ENCODE assay signal across 26 mouse cellular contexts in the genomic region with DNA sequence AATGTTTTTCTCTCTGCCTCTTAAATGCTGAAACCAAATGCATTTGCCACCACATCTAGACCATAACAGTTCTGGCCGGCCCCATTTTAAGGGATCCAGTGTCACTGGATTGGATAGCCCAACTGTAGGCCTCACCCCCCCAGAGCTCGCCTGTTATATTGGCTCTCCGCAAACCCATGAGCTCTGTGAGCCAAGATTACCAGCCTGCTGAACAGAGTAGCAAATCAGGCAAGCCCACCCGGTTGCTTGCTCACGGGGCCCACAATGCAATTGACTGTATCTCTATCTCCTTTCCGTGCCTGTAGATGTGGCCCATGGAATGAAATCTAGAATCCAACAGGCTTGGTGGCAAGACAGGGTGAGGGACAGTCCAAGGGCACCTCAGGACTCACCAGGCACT. TPM values are rescaled to one million over a fixed set of nuclear protein-coding genes. Genes with fewer than 3 reads are reported as not detected.
DNase-seq lines count a peak whose midpoint lies in the region; ATAC-seq and TF ChIP-seq lines count a peak whose summit lies in the region.
"Had no signal": no experiment of that assay in that cellular context is flagged by ENCODE, and none has a peak within 500 bp of the region (broad histone marks: within the 10 kb centered on the region; RNA-seq: fewer than 3 reads in every experiment).

No protein-coding gene starts in this region.

- peak overlapping the region; percentile 15 for H3K9ac ChIP-seq in MEL (ENCODE audit: control insufficient read depth, low read depth, low read length, poor library complexity, severe bottlenecking)
- H3K9ac ChIP-seq in liver, embryonic 12.5 days: peak overlapping the region; percentile 36; the same call in 1 of the 2 replicates
- H3K9ac ChIP-seq in liver, embryonic 14.5 days (replicated peaks): no peak overlapping the region
- no peak overlapping the region for H3K9ac ChIP-seq in intestine, postnatal 0 days (ENCODE audit: low read depth, low read length)
- H3K9ac ChIP-seq: embryonic facial prominence, embryonic 13.5 days; embryonic facial prominence, embryonic 15.5 days; forebrain, embryonic 13.5 days; forebrain, embryonic 15.5 days; forebrain, postnatal 0 days had no signal

- H3K4me3 ChIP-seq in MEL (ENCODE audit: control insufficient read depth in 1 of 2, insufficient read depth in 1 of 2, low read depth in 2 of 2, low read length in 2 of 2): peak overlapping the region in 1 of 2 experiments; percentile 24; a peak in 1 of 4 replicates
- H3K4me3 ChIP-seq in liver, embryonic 12.5 days: no peak overlapping the region
- no peak overlapping the region for H3K4me3 ChIP-seq in liver, embryonic 14.5 days (ENCODE audit: insufficient read depth in 1 of 2, low read depth in 2 of 2, low read length in 2 of 2)
- no peak overlapping the region for H3K4me3 ChIP-seq in intestine, postnatal 0 days (ENCODE audit: low read depth, low read length)
- H3K4me3 ChIP-seq in forebrain, embryonic 10.5 days: no peak overlapping the region
- H3K4me3 ChIP-seq: embryonic facial prominence, embryonic 13.5 days; embryonic facial prominence, embryonic 15.5 days; erythroblast, embryonic 14.5 days; forebrain, embryonic 13.5 days; forebrain, embryonic 15.5 days had no signal

- H3K79me2 ChIP-seq in MEL (ENCODE audit: control insufficient read depth, insufficient read depth, low read length, poor library complexity): no peaks in the 10 kb centered on the region

- no peaks in the 10 kb centered on the region for H3K27me3 ChIP-seq in MEL (ENCODE audit: control insufficient read depth in 1 of 2, insufficient read depth in 2 of 2, low read length in 2 of 2)
- H3K27me3 ChIP-seq in liver, embryonic 12.5 days (replicated peaks): peaks cover 51% of the 10 kb centered on the region
- peaks cover 18% of the 10 kb centered on the region for H3K27me3 ChIP-seq in liver, embryonic 14.5 days (ENCODE audit: control insufficient read depth, insufficient read depth, low read length)
- H3K27me3 ChIP-seq in intestine, postnatal 0 days (replicated peaks; ENCODE audit: control insufficient read depth, insufficient read depth, low read length): 0 out of 2 replicates have a peak, but pooled peaks cover 3% of the 10 kb centered on the region
- H3K27me3 ChIP-seq in forebrain, embryonic 10.5 days (ENCODE audit: poor library complexity, severe bottlenecking): peaks cover 61% of the 10 kb centered on the region

- no peak for TF ChIP-seq POLR2A in MEL (IDR thresholded peaks at IDR 0.05; ENCODE audit: control insufficient read depth in 1 of 2, insufficient read depth in 1 of 2, low read depth in 1 of 2, low read length in 2 of 2, poor library complexity in 1 of 2)

- peak; percentile 45 for ATAC-seq in liver, embryonic 12.5 days
- ATAC-seq in liver, embryonic 14.5 days (ENCODE audit: insufficient read depth): peak; percentile 52
- no peak for ATAC-seq in intestine, postnatal 0 days
- ATAC-seq: forebrain, embryonic 13.5 days; forebrain, embryonic 15.5 days; forebrain, postnatal 0 days had no signal

- no peaks in the 10 kb centered on the region for H3K9me3 ChIP-seq in MEL (replicated peaks; ENCODE audit: insufficient read depth, low read length)
- H3K9me3 ChIP-seq in liver, embryonic 12.5 days (replicated peaks): no peaks in the 10 kb centered on the region
- H3K9me3 ChIP-seq in liver, embryonic 14.5 days (ENCODE audit: control insufficient read depth, low read length): no peaks in the 10 kb centered on the region
- H3K9me3 ChIP-seq in intestine, postnatal 0 days (ENCODE audit: control insufficient read depth): no peaks in the 10 kb centered on the region
- H3K9me3 ChIP-seq in forebrain, embryonic 10.5 days: no peaks in the 10 kb centered on the region
- H3K9me3 ChIP-seq: embryonic facial prominence, embryonic 13.5 days; embryonic facial prominence, embryonic 15.5 days; forebrain, embryonic 13.5 days; forebrain, embryonic 15.5 days had no signal

- H3K27ac ChIP-seq in MEL (ENCODE audit: control insufficient read depth, low read depth, low read length): peak overlapping the region; percentile 77
- peak overlapping the region; percentile 49; the same call in 1 of the 2 replicates for H3K27ac ChIP-seq in liver, embryonic 12.5 days
- H3K27ac ChIP-seq in liver, embryonic 14.5 days: no peak overlapping the region
- no peak overlapping the region for H3K27ac ChIP-seq in intestine, postnatal 0 days (ENCODE audit: low read depth, low read length)
- H3K27ac ChIP-seq in forebrain, embryonic 10.5 days: no peak overlapping the region
- H3K27ac ChIP-seq: embryonic facial prominence, embryonic 13.5 days; embryonic facial prominence, embryonic 15.5 days; forebrain, embryonic 13.5 days; forebrain, embryonic 15.5 days had no signal

- peaks cover 0 to 17% of the 10 kb centered on the region in 2 experiments; a peak in 2 of 4 replicates for H3K36me3 ChIP-seq in MEL (ENCODE audit: control insufficient read depth in 1 of 2, insufficient read depth in 2 of 2, low read length in 2 of 2)
- no peaks in the 10 kb centered on the region for H3K36me3 ChIP-seq in liver, embryonic 12.5 days
- H3K36me3 ChIP-seq in liver, embryonic 14.5 days (replicated peaks; ENCODE audit: control insufficient read depth, insufficient read depth, low read depth): no peaks in the 10 kb centered on the region
- no peaks in the 10 kb centered on the region for H3K36me3 ChIP-seq in intestine, postnatal 0 days (ENCODE audit: control insufficient read depth, insufficient read depth)
- peaks cover 8% of the 10 kb centered on the region for H3K36me3 ChIP-seq in forebrain, embryonic 10.5 days (replicated peaks)
- H3K36me3 ChIP-seq: forebrain, embryonic 15.5 days had no signal

- peak in 1 of 2 experiments; percentile 54; a peak in 2 of 4 replicates for TF ChIP-seq EP300 in MEL (IDR thresholded peaks at IDR 0.05; ENCODE audit: low read depth in 1 of 2, low read length in 2 of 2)
- no peak for TF ChIP-seq EP300 in liver, embryonic 14.5 days (IDR thresholded peaks at IDR 0.05; ENCODE audit: low read depth)

- H3K4me1 ChIP-seq in MEL (ENCODE audit: control insufficient read depth in 1 of 2, insufficient read depth in 2 of 2, low read length in 2 of 2): peaks cover 9 to 19% of the 10 kb centered on the region in 2 experiments
- H3K4me1 ChIP-seq in liver, embryonic 12.5 days: peaks cover 26% of the 10 kb centered on the region
- H3K4me1 ChIP-seq in liver, embryonic 14.5 days (replicated peaks; ENCODE audit: control insufficient read depth in 2 of 2, insufficient read depth in 2 of 2, low read length in 1 of 2): peaks cover 0 to 7% of the 10 kb centered on the region in 2 experiments; a peak in 2 of 4 replicates
- H3K4me1 ChIP-seq in intestine, postnatal 0 days (replicated peaks; ENCODE audit: control insufficient read depth, insufficient read depth, low read length): no peaks in the 10 kb centered on the region
- H3K4me1 ChIP-seq in forebrain, embryonic 10.5 days: peaks cover 10% of the 10 kb centered on the region
- H3K4me1 ChIP-seq: forebrain, embryonic 15.5 days had no signal

- peak; percentile 77 for DNase-seq in MEL (ENCODE audit: low read depth, low spot score)
- peak; percentile 59 for DNase-seq in MEL-GATA-1-ER (ENCODE audit: extremely low read depth, low read depth)
- peak in 1 of 3 experiments; percentile 9 for DNase-seq in liver, embryonic 14.5 days (ENCODE audit: low read depth in 3 of 3, low spot score in 3 of 3)
- DNase-seq in natural killer cell, adult 2 months (ENCODE audit: low spot score in 2 of 2): no peak
- no peak for DNase-seq in forebrain, embryonic 10.5 days (ENCODE audit: extremely low spot score, low spot score)
- DNase-seq: adrenal gland, adult 2 months; adrenal gland, postnatal 10 days; adrenal gland, postnatal 25 days; cerebellum, adult 11 months; cerebellum, adult 18-20 months; cerebellum, adult 8-10 months; cerebellum, adult 9-11 months; cerebellum, postnatal 14 days; cerebellum, postnatal 36 days; embryo, embryonic 11 days; forebrain, postnatal 0 days had no signal

- 34% methylated on average over 6 of the region's 6 CpGs for WGBS in liver, embryonic 12.5 days (ENCODE audit: insufficient replicate concordance)
- 27% methylated on average over 6 of the region's 6 CpGs for WGBS in liver, embryonic 14.5 days (ENCODE audit: insufficient replicate concordance)
- WGBS in intestine, postnatal 0 days: 86% methylated on average over 6 of the region's 6 CpGs
- WGBS in forebrain, embryonic 10.5 days: 89% methylated on average over 6 of the region's 6 CpGs

- H3K4me2 ChIP-seq in liver, embryonic 12.5 days: no peak overlapping the region
- no peak overlapping the region for H3K4me2 ChIP-seq in liver, embryonic 14.5 days (ENCODE audit: low read depth)
- no peak overlapping the region for H3K4me2 ChIP-seq in intestine, postnatal 0 days (replicated peaks; ENCODE audit: low read depth)
- H3K4me2 ChIP-seq: embryonic facial prominence, embryonic 13.5 days; embryonic facial prominence, embryonic 15.5 days; forebrain, embryonic 13.5 days; forebrain, embryonic 15.5 days had no signal

- no peak for TF ChIP-seq RAD21 in MEL (IDR thresholded peaks at IDR 0.05; ENCODE audit: low read depth, low read length)

- TF ChIP-seq CTCF in MEL (IDR thresholded peaks at IDR 0.05 in 2 of 3, conservative IDR thresholded peaks at IDR 0.05 in 1 of 3; ENCODE audit: control insufficient read depth in 1 of 3, insufficient read depth in 1 of 3, low read depth in 2 of 3, low read length in 3 of 3, poor library complexity in 1 of 3, severe bottlenecking in 1 of 3): no peak
- TF ChIP-seq CTCF in liver, embryonic 14.5 days (IDR thresholded peaks at IDR 0.05; ENCODE audit: low read depth): no peak
- TF ChIP-seq CTCF in intestine, postnatal 0 days (IDR thresholded peaks at IDR 0.05; ENCODE audit: low read depth): no peak

RNA-seq across cellular contexts. Expression of a gene that starts 6.9 kb away (rescaled TPM):
- total RNA-seq in MEL (2012; rRNA removed): 1.0 and 1.3 TPM in 2 replicates
- 1 to 10 TPM in 1 of 2 experiments, not detected in 1; 6.9 TPM for polyA plus RNA-seq in MEL (2012; ENCODE audit: insufficient read depth in 1 of 2, insufficient read length in 2 of 2, low read depth in 1 of 2, low replicate concordance in 2 of 2, missing spikeins in 1 of 2)
- 2.8 and 3.2 TPM in 2 replicates for polyA plus RNA-seq in liver, embryonic 12.5 days (2016; fragmentation: Nextera tagmentation; extraction: Ambion mirVana)
- polyA plus RNA-seq in liver, embryonic 14.5 days (2012; rRNA removed): 2.0 and 2.6 TPM in 2 replicates
- 0.67 and 1.2 TPM in 2 replicates for polyA plus RNA-seq in liver, embryonic 14.5 days (2014; fragmentation: Nextera tagmentation; extraction: Ambion mirVana)
- 2.7 and 3.8 TPM in 2 replicates for polyA plus RNA-seq in intestine, postnatal 0 days (2015; fragmentation: Nextera tagmentation; extraction: Ambion mirVana)
- polyA plus RNA-seq in forebrain, embryonic 10.5 days (2016; fragmentation: Nextera tagmentation; extraction: Ambion mirVana): 10.8 and 10.9 TPM in 2 replicates
- total RNA-seq: common myeloid progenitor, adult 5-6 weeks had no signal

RNA-seq across cellular contexts. Expression of a gene that starts 25.6 kb away (rescaled TPM):
- 8.2 and 9.7 TPM in 2 replicates for total RNA-seq in MEL (2012; rRNA removed)
- 10 to 100 TPM in 1 of 2 experiments, not detected in 1; 13.3 TPM for polyA plus RNA-seq in MEL (2012; ENCODE audit: insufficient read depth in 1 of 2, insufficient read length in 2 of 2, low read depth in 1 of 2, low replicate concordance in 2 of 2, missing spikeins in 1 of 2)
- 5.9 and 7.2 TPM in 2 replicates for polyA plus RNA-seq in liver, embryonic 12.5 days (2016; fragmentation: Nextera tagmentation; extraction: Ambion mirVana)
- polyA plus RNA-seq in liver, embryonic 14.5 days (2012; rRNA removed): 5.7 and 6.4 TPM in 2 replicates
- 5.5 and 6.8 TPM in 2 replicates for polyA plus RNA-seq in liver, embryonic 14.5 days (2014; fragmentation: Nextera tagmentation; extraction: Ambion mirVana)
- polyA plus RNA-seq in intestine, postnatal 0 days (2015; fragmentation: Nextera tagmentation; extraction: Ambion mirVana): 4.2 and 4.3 TPM in 2 replicates
- polyA plus RNA-seq in forebrain, embryonic 10.5 days (2016; fragmentation: Nextera tagmentation; extraction: Ambion mirVana): 1.1 and 1.4 TPM in 2 replicates

RNA-seq across cellular contexts. Expression of a gene that starts 29.6 kb away (rescaled TPM):
- not detected in 2 replicates for total RNA-seq in MEL (2012; rRNA removed)
- polyA plus RNA-seq in MEL (2012; ENCODE audit: insufficient read depth in 1 of 2, insufficient read length in 2 of 2, low read depth in 1 of 2, low replicate concordance in 2 of 2, missing spikeins in 1 of 2): under 1 TPM in 1 of 2 experiments, not detected in 1; 0.13 TPM
- polyA plus RNA-seq in liver, embryonic 12.5 days (2016; fragmentation: Nextera tagmentation; extraction: Ambion mirVana): not detected in 2 replicates
- 0.11 TPM in 1 of 2 replicates, not detected in the other for polyA plus RNA-seq in liver, embryonic 14.5 days (2012; rRNA removed)
- polyA plus RNA-seq in liver, embryonic 14.5 days (2014; fragmentation: Nextera tagmentation; extraction: Ambion mirVana): not detected in 2 replicates
- not detected in 2 replicates for polyA plus RNA-seq in intestine, postnatal 0 days (2015; fragmentation: Nextera tagmentation; extraction: Ambion mirVana)
- 0.22 TPM in 1 of 2 replicates, not detected in the other for polyA plus RNA-seq in forebrain, embryonic 10.5 days (2016; fragmentation: Nextera tagmentation; extraction: Ambion mirVana)
- total RNA-seq: adrenal gland, postnatal 25 days had no signal
- polyA plus RNA-seq: adrenal gland, adult 2 months; C2C12; embryonic facial prominence, embryonic 11.5 days; embryonic facial prominence, embryonic 15.5 days; erythroblast, embryonic 14.5 days; forebrain, embryonic 15.5 days had no signal

RNA-seq across cellular contexts. Expression of a gene that starts 33.3 kb away (rescaled TPM):
- total RNA-seq in MEL (2012; rRNA removed): 289 and 312 TPM in 2 replicates
- 100 to 1,000 TPM in 1 of 2 experiments, not detected in 1; 349 TPM for polyA plus RNA-seq in MEL (2012; ENCODE audit: insufficient read depth in 1 of 2, insufficient read length in 2 of 2, low read depth in 1 of 2, low replicate concordance in 2 of 2, missing spikeins in 1 of 2)
- 149 and 161 TPM in 2 replicates for polyA plus RNA-seq in liver, embryonic 12.5 days (2016; fragmentation: Nextera tagmentation; extraction: Ambion mirVana)
- 107 and 111 TPM in 2 replicates for polyA plus RNA-seq in liver, embryonic 14.5 days (2012; rRNA removed)
- 137 and 139 TPM in 2 replicates for polyA plus RNA-seq in liver, embryonic 14.5 days (2014; fragmentation: Nextera tagmentation; extraction: Ambion mirVana)
- polyA plus RNA-seq in intestine, postnatal 0 days (2015; fragmentation: Nextera tagmentation; extraction: Ambion mirVana): 438 and 439 TPM in 2 replicates
- polyA plus RNA-seq in forebrain, embryonic 10.5 days (2016; fragmentation: Nextera tagmentation; extraction: Ambion mirVana): 187 and 200 TPM in 2 replicates

Comparison
In these comparisons a context has a peak if more than half of its experiments do, and no peak if none do; other contexts are left out.
1. H3K27ac ChIP-seq: peak in MEL (single experiment) and liver, embryonic 12.5 days (single experiment); none in liver, embryonic 14.5 days (single experiment), intestine, postnatal 0 days (single experiment) and forebrain, embryonic 10.5 days (single experiment).
2. H3K9ac ChIP-seq: peak in MEL (single experiment) and liver, embryonic 12.5 days (single experiment); none in liver, embryonic 14.5 days (single experiment) and intestine, postnatal 0 days (single experiment).
3. DNase-seq: peak in MEL (single experiment) and MEL-GATA-1-ER (single experiment); none in natural killer cell, adult 2 months (0 of 2) and forebrain, embryonic 10.5 days (single experiment).